Mouse (Mus musculus) liver, embryonic 13.5 days (tissue): ENCODE measurements around the gene Ppp3cb. TPM values are rescaled to one million over a fixed set of nuclear protein-coding genes. Genes with fewer than 3 reads are reported as not detected.

Experiments
- ATAC-seq: fragments of 200-750 bp; cut with Nextera tagmentation; 2 replicates; pipeline ENCODE4 v1.8.0; 2017; ENCODE audit warnings: low read depth, mild to moderate bottlenecking, moderate number of reproducible peaks, moderate library complexity
- DNase-seq: peaks from one replicate; pipeline ENCODE4 v3.0.0; 2022
- H3K27ac ChIP-seq: fragments of 300-500 bp; sonication (generic); 2 replicates; pipeline ENCODE4 v1.5.1; 2015; ENCODE audit warnings: moderate library complexity, mild to moderate bottlenecking, inconsistent platforms
- H3K27me3 ChIP-seq: fragments of 300-500 bp; sonication (generic); 2 replicates; pipeline ENCODE4 v1.6.1; 2015; ENCODE audit warnings: mild to moderate bottlenecking, inconsistent platforms
- H3K36me3 ChIP-seq: fragments of 300-500 bp; sonication (generic); 2 replicates; pipeline ENCODE4 v1.6.1; 2015; ENCODE audit warnings: mild to moderate bottlenecking, inconsistent platforms
- H3K4me1 ChIP-seq: fragments of 300-500 bp; sonication (generic); replicated peaks from 2 replicates; pipeline ENCODE4 v1.6.1; 2015; ENCODE audit warnings: inconsistent platforms
- H3K4me2 ChIP-seq: fragments of 300-500 bp; sonication (generic); 2 replicates; pipeline ENCODE4 v1.6.1; 2015; ENCODE audit warnings: inconsistent platforms, mild to moderate bottlenecking, moderate library complexity
- H3K4me3 ChIP-seq: fragments of 300-500 bp; sonication (generic); replicated peaks from 2 replicates; pipeline ENCODE4 v1.5.1; 2015; ENCODE audit warnings: mild to moderate bottlenecking, inconsistent platforms
- H3K9ac ChIP-seq: fragments of 300-500 bp; sonication (generic); 2 replicates; pipeline ENCODE4 v1.6.1; 2015; ENCODE audit warnings: mild to moderate bottlenecking, inconsistent platforms
- H3K9me3 ChIP-seq: fragments of 300-500 bp; sonication (generic); replicated peaks from 2 replicates; pipeline ENCODE4 v1.6.1; 2016; ENCODE audit warnings: inconsistent platforms
- WGBS: fragments of 180-500 bp; shearing (Covaris S2); methylation state at CpG from one replicate; pipeline ENCODE4 v1.1.7; 2015; ENCODE audit not compliant: insufficient replicate concordance; 5-methylcytosine and 5-hydroxymethylcytosine counted together
- polyA plus RNA-seq: library from polyadenylated mRNA; unstranded; fragments of >200 nt; fragmentation: Nextera tagmentation; extraction: Ambion mirVana; gene quantifications from 2 replicates; pipeline ENCODE4 v1.2.1, GENCODE M21; 2015

The Ppp3cb gene
- polyA plus RNA-seq, 1 experiment from 2014 or later, result 21.3 TPM

DNA sequence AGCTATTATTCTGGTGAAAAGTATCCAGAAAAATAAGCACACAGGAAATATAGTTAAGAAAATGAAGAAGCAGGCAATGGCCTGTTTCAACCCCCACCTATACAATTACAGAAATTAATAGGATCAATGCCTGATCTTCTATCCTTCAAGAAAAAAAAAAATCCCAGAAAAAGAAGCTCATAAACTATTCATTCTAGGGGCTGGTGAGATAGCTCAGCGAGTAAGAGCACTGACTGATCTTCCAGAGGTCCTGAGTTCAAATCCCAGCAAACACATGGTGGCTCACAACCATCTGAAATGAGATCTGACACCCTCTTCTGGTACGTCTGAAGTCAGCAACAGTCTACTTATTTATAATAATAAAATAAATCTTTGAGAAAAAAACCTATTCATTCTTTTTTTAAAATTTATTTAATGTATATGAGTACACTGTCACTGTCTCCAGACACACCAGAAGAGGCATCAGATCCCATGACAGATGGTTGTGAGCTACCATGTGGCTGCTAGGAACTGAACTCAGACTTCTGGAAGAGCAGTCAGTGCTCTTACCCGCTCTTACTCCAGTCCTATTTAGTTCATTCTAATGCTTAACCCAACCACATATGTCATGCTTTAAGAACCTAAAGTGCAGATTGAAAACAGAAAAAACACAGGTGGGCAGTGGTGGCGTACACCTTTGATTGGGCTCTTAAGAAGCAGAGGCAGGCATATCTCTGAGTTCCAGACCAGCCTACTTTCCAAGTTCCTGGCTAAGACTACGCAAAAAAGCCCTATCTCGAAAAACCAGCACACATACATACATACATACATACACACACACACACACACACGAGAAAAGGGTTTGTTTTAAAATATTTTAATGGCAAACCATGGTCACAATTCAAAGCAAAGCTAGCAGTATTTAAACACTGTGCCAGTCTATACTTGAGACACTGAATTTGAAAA, 1.6 kb downstream of the Ppp3cb start:
- 26% methylated on average over 7 of the region's 7 CpGs for WGBS
- peak; percentile 51 for DNase-seq
- ATAC-seq, result peak; percentile 49

DNA sequence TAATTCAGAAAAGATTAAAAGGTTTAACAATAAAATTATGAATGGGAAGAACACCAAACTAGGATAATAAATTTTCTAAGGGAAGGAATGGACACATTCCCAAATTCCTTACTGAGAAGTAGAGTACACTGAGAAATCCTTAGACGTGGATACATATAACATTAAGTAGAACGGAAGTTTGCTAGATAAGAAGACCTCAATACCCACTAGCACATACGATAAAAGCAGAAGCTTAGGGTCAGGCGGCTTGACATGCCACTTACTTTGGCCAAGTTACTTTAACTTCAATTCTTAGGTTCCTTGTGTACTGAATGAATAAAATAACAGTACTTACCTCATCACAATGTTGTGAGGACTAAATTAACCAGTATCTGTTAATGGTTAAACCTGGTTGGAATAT, 16.7 kb downstream of the Ppp3cb start:
- Histone ChIP-seq H3K4me3 (no peak overlapping the region), H3K27me3 (no peaks in the 10 kb centered on the region), H3K36me3 (0 out of 2 replicates have a peak, but pooled peaks cover 2% of the 10 kb centered on the region), H3K27ac (no peak overlapping the region), H3K4me2 (no peak overlapping the region), H3K9ac (no peak overlapping the region), H3K4me1 (no peaks in the 10 kb centered on the region), H3K9me3 (no peaks in the 10 kb centered on the region)
- DNase-seq (no peak), ATAC-seq (no peak)
- WGBS, result 47% methylated on average over 4 of the region's 4 CpGs

More for the DNA sequence above, 1.6 kb downstream of the Ppp3cb start:
- Histone ChIP-seq H3K9me3 (no peaks in the 10 kb centered on the region), H3K4me1 (peaks cover 47% of the 10 kb centered on the region), H3K27ac (peak overlapping the region; percentile 98), H3K4me3 (peak overlapping the region; percentile 78), H3K36me3 (peaks cover 7% of the 10 kb centered on the region), H3K27me3 (no peaks in the 10 kb centered on the region), H3K4me2 (peak overlapping the region; percentile 70), H3K9ac (peak overlapping the region; percentile 93)

DNA sequence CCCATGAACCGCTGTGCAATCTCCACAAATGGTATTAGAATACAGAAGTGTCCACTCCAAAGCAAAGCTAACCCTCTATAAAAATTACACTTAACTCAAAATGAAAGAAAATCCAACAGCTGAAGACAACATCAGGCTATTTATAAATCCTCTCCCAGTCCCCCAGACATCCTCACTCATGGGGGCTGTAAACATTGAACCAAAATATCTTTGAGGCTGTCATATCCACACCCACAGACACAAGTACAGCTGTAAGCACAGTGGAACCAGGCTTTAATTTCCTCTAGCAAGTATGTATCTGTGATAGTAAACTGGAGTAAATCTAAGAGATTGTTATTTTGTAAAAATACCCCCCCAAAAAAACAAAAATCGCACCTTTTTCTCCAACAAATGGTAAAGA, 26.2 kb downstream of the Ppp3cb start:
- WGBS, result 92% methylated on average over 2 of the region's 2 CpGs
- H3K27me3 ChIP-seq, result no peaks in the 10 kb centered on the region
- H3K4me2 ChIP-seq, result no peak overlapping the region
- peaks cover 29% of the 10 kb centered on the region for H3K36me3 ChIP-seq
- no peak overlapping the region for H3K27ac ChIP-seq
- no peak for DNase-seq
- H3K9me3 ChIP-seq, result no peaks in the 10 kb centered on the region
- H3K4me3 ChIP-seq, result no peak overlapping the region
- H3K4me1 ChIP-seq, result no peaks in the 10 kb centered on the region
- H3K9ac ChIP-seq, result no peak overlapping the region
- no peak for ATAC-seq

DNA sequence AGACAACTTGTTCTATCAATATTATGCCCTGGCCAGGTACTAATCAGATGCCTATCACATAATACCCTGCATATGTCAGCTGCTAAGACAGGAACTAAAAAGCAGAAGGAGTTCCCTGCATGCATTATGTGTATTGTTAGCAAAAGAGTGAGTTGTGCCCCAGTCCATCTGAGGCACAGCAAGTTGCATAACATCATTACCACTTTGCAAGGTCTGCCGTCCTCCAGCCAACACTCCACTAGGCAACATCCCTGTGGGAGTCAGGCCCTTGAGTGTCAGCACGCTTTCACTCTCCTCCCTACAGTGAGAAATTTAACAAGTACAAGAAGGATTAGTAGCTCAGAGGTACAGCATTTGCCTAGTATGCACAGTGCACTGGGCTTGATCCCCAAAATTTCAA, 37.9 kb downstream of the Ppp3cb start:
- no peak overlapping the region for H3K27ac ChIP-seq
- no peak overlapping the region for H3K4me3 ChIP-seq
- no peak overlapping the region for H3K4me2 ChIP-seq
- no peak for DNase-seq
- H3K9ac ChIP-seq, result no peak overlapping the region
- H3K4me1 ChIP-seq, result no peaks in the 10 kb centered on the region
- H3K9me3 ChIP-seq, result no peaks in the 10 kb centered on the region
- WGBS, result 78% methylated on average over 2 of the region's 2 CpGs
- H3K36me3 ChIP-seq, result peaks cover 14% of the 10 kb centered on the region
- no peak for ATAC-seq
- H3K27me3 ChIP-seq, result no peaks in the 10 kb centered on the region

DNA sequence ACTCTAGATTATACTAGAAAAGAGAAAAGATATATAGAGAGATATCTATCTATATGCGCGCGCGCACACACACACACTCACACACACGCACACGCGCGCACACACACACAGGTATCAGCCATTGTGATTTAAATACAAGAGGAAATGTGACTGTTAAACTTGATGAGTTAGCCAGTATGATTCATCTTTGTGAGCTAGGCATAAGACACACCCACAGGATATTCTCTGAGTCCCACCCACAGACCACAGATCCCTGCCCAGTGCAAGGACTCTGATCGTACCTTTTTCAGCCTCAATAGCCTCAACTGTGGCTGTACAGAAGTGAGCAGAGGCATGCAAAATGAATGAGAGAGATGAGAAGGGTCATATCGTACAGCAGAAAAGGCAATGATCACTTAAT, 43.4 kb downstream of the Ppp3cb start:
- WGBS, result 85% methylated on average over 10 of the region's 10 CpGs
- H3K4me3 ChIP-seq, result no peak overlapping the region
- H3K4me2 ChIP-seq, result no peak overlapping the region
- DNase-seq (no peak), ATAC-seq (no peak)
- no peak overlapping the region for H3K27ac ChIP-seq
- H3K36me3 ChIP-seq, result peaks cover 22% of the 10 kb centered on the region
- no peaks in the 10 kb centered on the region for H3K27me3 ChIP-seq
- no peaks in the 10 kb centered on the region for H3K4me1 ChIP-seq
- H3K9me3 ChIP-seq, result no peaks in the 10 kb centered on the region
- H3K9ac ChIP-seq, result no peak overlapping the region

DNA sequence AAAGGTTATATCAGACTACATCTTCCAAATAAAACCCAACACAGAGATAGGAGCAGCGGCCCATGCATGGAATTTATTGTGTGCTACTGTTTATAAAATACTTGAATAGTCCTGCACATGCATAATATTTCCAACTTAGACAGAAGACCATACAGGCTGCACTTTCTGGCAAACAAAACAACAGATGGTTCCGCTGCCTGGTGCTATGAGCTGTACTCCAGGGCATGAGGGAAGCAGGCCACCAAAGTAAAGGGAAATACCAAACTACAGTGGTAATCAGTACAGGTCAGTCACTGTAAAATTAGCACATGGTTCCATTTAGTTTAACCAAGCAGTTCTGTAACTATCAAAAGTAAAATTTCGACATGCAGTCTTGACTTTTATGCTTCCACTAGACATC, 46.4 kb downstream of the Ppp3cb start:
- Histone ChIP-seq H3K36me3 (peaks cover 37% of the 10 kb centered on the region), H3K9me3 (no peaks in the 10 kb centered on the region), H3K4me2 (no peak overlapping the region), H3K27ac (no peak overlapping the region), H3K9ac (no peak overlapping the region), H3K27me3 (no peaks in the 10 kb centered on the region), H3K4me1 (no peaks in the 10 kb centered on the region), H3K4me3 (no peak overlapping the region)
- DNase-seq (no peak), ATAC-seq (no peak)
- 89% methylated on average over 3 of the region's 3 CpGs for WGBS

DNA sequence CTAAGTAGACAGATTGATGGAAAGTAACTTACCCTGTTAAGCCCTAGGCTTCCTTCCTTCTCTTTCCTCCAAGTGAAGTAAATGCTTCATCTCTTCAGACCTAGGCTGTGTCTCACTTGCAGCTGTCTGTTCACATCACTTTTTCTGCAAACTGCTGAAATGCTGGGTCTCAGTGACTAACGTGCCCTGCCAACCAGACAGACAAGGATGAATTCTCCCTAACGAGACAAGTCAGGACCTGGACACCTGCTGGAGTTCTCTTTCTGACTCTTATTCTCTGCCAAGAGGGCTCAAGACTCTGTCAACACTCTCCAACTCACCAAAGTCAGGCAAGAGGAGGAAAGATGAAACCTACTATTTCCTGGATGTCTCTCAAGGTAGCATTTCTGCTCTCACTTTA, 49.8 kb downstream of the Ppp3cb start, which contains the start of gene Mss51:
TSS of gene Mss51 (minus strand) at position 299 of the 400 bp plus-strand sequence.
- Histone ChIP-seq H3K4me1 (no peaks in the 10 kb centered on the region), H3K9me3 (no peaks in the 10 kb centered on the region), H3K27ac (no peak within 1 kb of the TSS), H3K36me3 (peaks cover 38% of the 10 kb centered on the region), H3K27me3 (no peaks in the 10 kb centered on the region), H3K4me2 (no peak within 1 kb of the TSS), H3K4me3 (no peak within 1 kb of the TSS), H3K9ac (no peak within 1 kb of the TSS)
- DNase-seq (no peak), ATAC-seq (no peak)
- WGBS, result 77% methylated on average over 2 of the region's 2 CpGs

DNA sequence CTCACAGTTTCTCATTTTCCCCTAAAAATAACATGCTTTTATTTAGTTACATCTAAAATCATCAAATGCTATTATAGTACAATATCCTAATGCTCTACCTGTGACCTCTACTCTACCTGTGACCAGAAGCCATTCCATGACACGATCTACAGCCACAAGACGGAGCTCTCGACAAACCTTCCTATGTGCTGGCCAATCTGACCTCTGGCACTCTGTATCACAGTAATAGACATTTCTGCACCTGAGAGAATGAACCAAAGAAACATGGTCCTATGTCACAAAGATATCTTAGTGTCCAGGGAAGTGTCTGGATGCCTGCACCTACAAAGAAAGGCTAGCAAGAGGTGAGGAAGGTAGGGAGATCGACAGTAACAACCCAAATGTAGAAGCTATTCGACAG, 60.3 kb downstream of the Ppp3cb start:
- Histone ChIP-seq H3K9ac (no peak overlapping the region), H3K36me3 (peaks cover 30% of the 10 kb centered on the region), H3K4me3 (no peak overlapping the region), H3K27me3 (no peaks in the 10 kb centered on the region), H3K4me2 (no peak overlapping the region), H3K27ac (no peak overlapping the region), H3K9me3 (no peaks in the 10 kb centered on the region), H3K4me1 (peaks cover 11% of the 10 kb centered on the region)
- DNase-seq, result no peak
- WGBS, result 90% methylated on average over 5 of the region's 5 CpGs
- ATAC-seq, result no peak

DNA sequence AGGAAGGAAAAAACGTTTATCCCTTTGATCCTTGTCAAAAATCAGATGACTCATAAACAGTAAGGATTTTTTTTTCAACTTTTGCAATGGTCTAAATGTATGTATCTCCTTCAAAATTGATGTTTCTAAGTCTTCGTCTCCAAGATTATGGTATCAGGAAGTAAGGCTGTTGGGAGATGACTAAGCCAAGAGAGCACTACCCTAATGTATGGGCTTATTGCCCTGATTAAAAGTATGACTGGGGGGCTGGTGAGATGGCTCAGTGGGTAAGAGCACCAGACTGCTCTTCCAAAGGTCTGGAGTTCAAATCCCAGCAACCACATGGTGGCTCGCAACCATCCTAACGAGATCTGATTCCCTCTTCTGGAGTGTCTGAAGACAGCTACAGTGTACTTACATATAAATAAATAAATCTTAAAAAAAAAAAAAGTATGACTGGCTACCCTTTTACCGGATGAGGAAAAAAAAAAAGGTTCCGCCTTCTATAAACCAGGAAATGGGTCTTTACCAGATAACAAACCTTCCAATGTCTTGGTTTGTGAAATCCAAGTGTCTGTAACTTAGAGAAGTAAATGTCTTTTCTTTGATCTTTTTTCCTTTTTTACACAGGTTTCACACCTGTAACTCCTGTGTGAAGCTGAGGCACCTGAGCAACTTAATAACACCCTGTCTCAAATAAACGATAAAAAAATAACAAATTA, 64.2 kb downstream of the Ppp3cb start:
- H3K4me3 ChIP-seq, result no peak overlapping the region
- H3K27ac ChIP-seq, result no peak overlapping the region
- peaks cover 31% of the 10 kb centered on the region for H3K4me1 ChIP-seq
- H3K9ac ChIP-seq, result no peak overlapping the region
- no peaks in the 10 kb centered on the region for H3K27me3 ChIP-seq
- WGBS, result 72% methylated on average over 7 of the region's 7 CpGs
- ATAC-seq, result no peak
- no peak overlapping the region for H3K4me2 ChIP-seq
- DNase-seq, result no peak
- no peaks in the 10 kb centered on the region for H3K9me3 ChIP-seq
- H3K36me3 ChIP-seq, result peaks cover 24% of the 10 kb centered on the region; the same call in 1 of the 2 replicates

DNA sequence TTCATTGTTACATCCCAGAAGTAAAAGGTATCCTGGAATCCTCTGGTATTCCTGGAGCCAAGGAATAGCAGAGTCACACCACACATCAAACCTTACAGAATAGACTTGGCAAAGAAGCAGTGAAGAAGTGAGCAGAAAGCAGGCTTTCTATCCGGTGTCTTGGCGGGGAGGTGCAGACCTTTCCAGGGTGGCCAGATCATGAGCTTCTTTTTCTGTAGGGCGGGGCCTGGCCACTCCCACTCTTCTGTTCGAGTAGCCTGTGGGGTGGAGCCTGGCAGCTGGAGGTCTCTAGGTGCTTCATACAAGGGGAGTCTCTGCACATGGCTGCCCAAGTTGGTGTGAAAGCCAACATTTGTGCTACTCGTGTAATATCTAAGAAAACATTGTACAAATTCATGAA, 65.2 kb downstream of the Ppp3cb start:
- peak; percentile 52 for ATAC-seq
- H3K36me3 ChIP-seq, result peaks cover 19% of the 10 kb centered on the region
- peak overlapping the region; percentile 80 for H3K4me2 ChIP-seq
- DNase-seq, result peak; percentile 71
- H3K4me3 ChIP-seq, result no peak overlapping the region
- no peaks in the 10 kb centered on the region for H3K9me3 ChIP-seq
- peaks cover 39% of the 10 kb centered on the region for H3K4me1 ChIP-seq
- no peaks in the 10 kb centered on the region for H3K27me3 ChIP-seq
- WGBS, result 6% methylated on average over 5 of the region's 5 CpGs
- H3K9ac ChIP-seq, result no peak overlapping the region
- peak overlapping the region; percentile 96; the same call in 1 of the 2 replicates for H3K27ac ChIP-seq

DNA sequence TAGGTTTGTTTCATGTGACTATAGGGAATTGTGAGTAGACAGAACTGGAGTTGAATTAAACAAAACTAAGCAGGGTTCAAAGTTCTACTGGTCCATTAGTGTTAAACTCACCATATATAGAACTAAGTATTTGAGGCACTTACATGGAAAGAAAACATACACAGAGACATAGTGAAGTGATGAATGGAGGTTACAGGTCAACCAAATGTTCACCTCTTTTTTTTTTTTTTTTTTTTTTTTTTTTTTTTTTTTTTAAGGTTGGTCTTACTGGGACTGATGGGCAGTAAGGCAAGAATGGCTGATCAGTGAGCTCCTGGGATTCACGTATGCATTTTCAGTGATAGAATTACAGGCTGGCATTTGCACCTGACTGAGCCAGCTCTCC, 66.2 kb downstream of the Ppp3cb start:
- H3K4me2 ChIP-seq, result peak overlapping the region; percentile 80
- H3K4me3 ChIP-seq, result peak overlapping the region; percentile 73
- WGBS, result 77% methylated on average over 1 of the region's 1 CpGs
- peaks cover 44% of the 10 kb centered on the region for H3K4me1 ChIP-seq
- no peaks in the 10 kb centered on the region for H3K9me3 ChIP-seq
- peak overlapping the region; percentile 81; the same call in 1 of the 2 replicates for H3K9ac ChIP-seq
- ATAC-seq (no peak), DNase-seq (no peak)
- H3K27ac ChIP-seq, result peak overlapping the region; percentile 96
- H3K27me3 ChIP-seq, result no peaks in the 10 kb centered on the region
- H3K36me3 ChIP-seq, result peaks cover 21% of the 10 kb centered on the region
